Mouse (Mus musculus): ENCODE results near the gene Mccc1. TPM values are rescaled to one million over a fixed set of nuclear protein-coding genes. Genes with fewer than 3 reads are reported as not detected.

Mccc1 gene
- total RNA-seq, 2 experiments from 2014 or later: 5.0 to 14.4 TPM

GRCm38 (mm10) chr3:35924007-35924406 lies 76.5 kb downstream of the Mccc1 start:
- ATAC-seq (ENCODE audit: poor library complexity, severe bottlenecking): no peak

GRCm38 (mm10) chr3:35923495-35923894 lies 77.0 kb downstream of the Mccc1 start:
- ATAC-seq (ENCODE audit: poor library complexity, severe bottlenecking): peak; percentile 68

GRCm38 (mm10) chr3:35922522-35922921 lies 78.0 kb downstream of the Mccc1 start:
- no peak for ATAC-seq (ENCODE audit: poor library complexity, severe bottlenecking)

- no peak for ATAC-seq (ENCODE audit: poor library complexity, severe bottlenecking)
These were observed 82.2 kb downstream of the Mccc1 start for GRCm38 (mm10) chr3:35918229-35918628.

Other genes with a start within 250 kb of the Mccc1 start
- 186 and 208 TPM in 2 replicates for gene Atp11b, start 246.6 kb downstream of the Mccc1 start, total RNA-seq (2015)
- gene Atp11b, start 246.6 kb downstream of the Mccc1 start, total RNA-seq (2017): 104 and 140 TPM in 2 replicates
- 131 and 137 TPM in 2 replicates for gene Dcun1d1, start 63.2 kb downstream of the Mccc1 start, total RNA-seq (2015)
- gene Dcun1d1, start 63.2 kb downstream of the Mccc1 start, total RNA-seq (2017): 154 and 189 TPM in 2 replicates
- not detected in 2 replicates for gene Ccdc144b, start 52.9 kb upstream of the Mccc1 start, total RNA-seq (2015)
- gene Ccdc144b, start 52.9 kb upstream of the Mccc1 start, total RNA-seq (2017): 0.07 TPM in 1 of 2 replicates, not detected in the other
- gene Acad9, start 65.3 kb upstream of the Mccc1 start, total RNA-seq (2015): 15.4 and 27.5 TPM in 2 replicates
- 15.2 and 17.0 TPM in 2 replicates for gene Acad9, start 65.3 kb upstream of the Mccc1 start, total RNA-seq (2017)
- gene D3Ertd254e, start 150.3 kb upstream of the Mccc1 start, total RNA-seq (2015): 2.8 and 4.4 TPM in 2 replicates
- 2.5 and 4.0 TPM in 2 replicates for gene D3Ertd254e, start 150.3 kb upstream of the Mccc1 start, total RNA-seq (2017)
- not detected in 2 replicates for gene Qrfpr, start 221.6 kb upstream of the Mccc1 start, total RNA-seq (2015)
- gene Qrfpr, start 221.6 kb upstream of the Mccc1 start, total RNA-seq (2017): 0.11 TPM in 1 of 2 replicates, not detected in the other

Measured in megakaryocyte, adult 5-6 weeks (primary cell).